Mouse (Mus musculus) E14TG2a.4 (cell line): ENCODE measurements at regions not wholly inside any gene's neighbourhood (a gene's known extent, or its start where the extent isn't known, plus 50 kb on each side); places are given as distances from the start of the nearest gene placed in this dataset.

Experiments
- CTCF ChIP-seq: conservative IDR thresholded peaks from 2 replicates; pipeline ENCODE4 v1.5.1; 2014; ENCODE audit warnings: low read length
- NANOG ChIP-seq: IDR thresholded peaks from 2 replicates; pipeline ENCODE4 v1.6.1; 2014; ENCODE audit warnings: borderline replicate concordance, low read length, mixed read lengths
- POU5F1 ChIP-seq: IDR thresholded peaks from 2 replicates; pipeline ENCODE4 v1.6.1; 2014; ENCODE audit warnings: low read length, borderline replicate concordance

DNA sequence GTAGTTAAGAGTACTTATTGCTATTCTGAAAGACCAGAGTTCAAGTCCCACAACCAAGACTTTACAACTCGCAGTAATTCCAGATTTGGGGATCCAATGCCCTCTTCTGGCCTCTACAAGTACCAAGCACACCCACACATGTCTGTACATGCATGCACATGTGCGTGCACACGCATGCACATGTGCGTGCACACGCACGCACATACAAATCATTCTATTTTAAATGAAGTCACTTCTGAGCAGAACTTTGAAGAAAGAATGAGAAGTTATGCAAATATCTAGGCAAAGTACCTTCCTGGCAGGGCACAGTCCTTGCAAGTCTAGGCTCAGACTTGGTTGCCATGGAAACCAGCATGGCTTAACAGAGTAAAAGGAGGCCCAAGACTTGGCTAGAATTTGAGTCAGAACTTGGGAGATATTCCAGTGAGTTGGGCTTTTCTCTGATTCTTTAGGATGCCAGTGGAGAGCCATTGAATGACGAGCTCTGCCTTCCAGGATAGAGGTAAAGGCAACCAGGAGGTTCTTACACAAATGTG is 265.4 kb upstream of the Atp2b1 start:
- TF ChIP-seq CTCF (no peak), POU5F1 (no peak), NANOG (no peak)
